In genomic region chr17:25728009-25728270, GRCm38 (mm10) we compare ENCODE assay signal across 9 mouse cellular contexts. TPM values are rescaled to one million over a fixed set of nuclear protein-coding genes. Genes with fewer than 3 reads are reported as not detected.
DNase-seq lines count a peak whose midpoint lies in the region; ATAC-seq and TF ChIP-seq lines count a peak whose summit lies in the region.
"Had no signal": no experiment of that assay in that cellular context is flagged by ENCODE, and none has a peak within 500 bp of the region (broad histone marks: within the 10 kb centered on the region; RNA-seq: fewer than 3 reads in every experiment).

No protein-coding gene starts in this region.

- 23% methylated on average over 4 of the region's 4 CpGs for WGBS in thymus, adult 2 months
- WGBS in limb, embryonic 15.5 days = 19% methylated on average over 4 of the region's 4 CpGs

- no peak for TF ChIP-seq POLR2A in thymus, adult 2 months (IDR thresholded peaks at IDR 0.05; ENCODE audit: control insufficient read depth, extremely low read depth, insufficient read depth, low read length, poor library complexity)

- no peaks in the 10 kb centered on the region for H3K27me3 ChIP-seq in thymus, adult 2 months (ENCODE audit: control insufficient read depth, insufficient read depth, low read length)
- no peaks in the 10 kb centered on the region for H3K27me3 ChIP-seq in limb, embryonic 15.5 days

- H3K4me2 ChIP-seq in limb, embryonic 15.5 days = peak overlapping the region; percentile 95

- H3K4me3 ChIP-seq in gastrocnemius, adult 2 months = peak overlapping the region; percentile 76
- peak overlapping the region; percentile 61 for H3K4me3 ChIP-seq in thymus, adult 2 months (ENCODE audit: control insufficient read depth, insufficient read depth, low read length)
- peak overlapping the region; percentile 62 for H3K4me3 ChIP-seq in limb, embryonic 15.5 days

- intact Hi-C loops in gastrocnemius, adult 2 months (cut with DNase I) = no loop called here
- intact Hi-C loops in gastrocnemius, postnatal 36 days (cut with DNase I) = no loop called here

- ATAC-seq in limb, embryonic 15.5 days (ENCODE audit: insufficient number of reproducible peaks, low FRiP score, low TSS enrichment, low read depth) = no peak

- peak; percentile 55 for DNase-seq in gastrocnemius, adult 2 months
- no peak for DNase-seq in gastrocnemius, postnatal 36 days
- peak; percentile 18 for DNase-seq in thymus, adult 2 months
- no peak for DNase-seq in thymus, adult 18-20 months
- no peak for DNase-seq in frontal cortex, postnatal 10 days (ENCODE audit: low spot score in 2 of 2)
- no peak for DNase-seq in T-cell, adult 2 months (ENCODE audit: low spot score)
- DNase-seq in cerebellum, postnatal 36 days = no peak

- no peak for TF ChIP-seq CTCF in gastrocnemius, adult 2 months (IDR thresholded peaks at IDR 0.05)
- no peak for TF ChIP-seq CTCF in thymus, adult 2 months (IDR thresholded peaks at IDR 0.05; ENCODE audit: borderline replicate concordance, control insufficient read depth, extremely low read depth, insufficient read depth, low read length, poor library complexity)

- peak overlapping the region; percentile 87 for H3K27ac ChIP-seq in gastrocnemius, adult 2 months
- no peak overlapping the region for H3K27ac ChIP-seq in thymus, adult 2 months (ENCODE audit: control insufficient read depth, insufficient read depth, low read length)
- H3K27ac ChIP-seq in limb, embryonic 15.5 days = 0 out of 2 replicates have a peak overlapping the region, but pooled peaks have one; percentile 33

- H3K4me1 ChIP-seq in thymus, adult 2 months (replicated peaks; ENCODE audit: control insufficient read depth, insufficient read depth, low read length) = peaks cover 16% of the 10 kb centered on the region
- H3K4me1 ChIP-seq in limb, embryonic 15.5 days = peaks cover 27% of the 10 kb centered on the region

- H3K36me3 ChIP-seq in thymus, adult 2 months (ENCODE audit: control insufficient read depth, insufficient read depth, low read length) = no peaks in the 10 kb centered on the region
- H3K36me3 ChIP-seq in limb, embryonic 15.5 days = peaks cover 38% of the 10 kb centered on the region

- no peaks in the 10 kb centered on the region for H3K9me3 ChIP-seq in limb, embryonic 15.5 days

- peak overlapping the region; percentile 76 for H3K9ac ChIP-seq in limb, embryonic 15.5 days

RNA-seq across cellular contexts. Expression of gene Rpusd1, which starts 0.5 kb away (rescaled TPM):
- 1 to 10 TPM; 3.9 to 4.0 TPM for total RNA-seq in gastrocnemius, adult 2 months (2021)
- 1 to 10 TPM; 2.5 to 3.1 TPM for total RNA-seq in gastrocnemius, postnatal 36 days (2021)
- polyA plus RNA-seq in thymus, adult 2 months (2012; rRNA removed) = 68.6 and 69.2 TPM in 2 replicates
- polyA plus RNA-seq in limb, embryonic 15.5 days (2015; fragmentation: Nextera tagmentation; extraction: Ambion mirVana) = 22.8 and 23.3 TPM in 2 replicates

RNA-seq across cellular contexts. Expression of gene Chtf18, which starts 0.7 kb away (rescaled TPM):
- under 1 TPM; 0.77 to 0.86 TPM for total RNA-seq in gastrocnemius, adult 2 months (2021)
- total RNA-seq in gastrocnemius, postnatal 36 days (2021) = under 1 TPM; 0.41 to 0.49 TPM
- polyA plus RNA-seq in thymus, adult 2 months (2012; rRNA removed) = 36.7 and 49.5 TPM in 2 replicates
- 20.9 and 21.2 TPM in 2 replicates for polyA plus RNA-seq in limb, embryonic 15.5 days (2015; fragmentation: Nextera tagmentation; extraction: Ambion mirVana)

RNA-seq across cellular contexts. Expression of gene Mslnl, which starts 7.9 kb away (rescaled TPM):
- not detected for total RNA-seq in gastrocnemius, adult 2 months (2021)
- total RNA-seq in gastrocnemius, postnatal 36 days (2021) = not detected
- polyA plus RNA-seq in thymus, adult 2 months (2012; rRNA removed) = 0.68 and 0.69 TPM in 2 replicates
- 0.13 and 0.17 TPM in 2 replicates for polyA plus RNA-seq in limb, embryonic 15.5 days (2015; fragmentation: Nextera tagmentation; extraction: Ambion mirVana)
- total RNA-seq: hematopoietic stem cell, adult 5-6 weeks had no signal

RNA-seq across cellular contexts. Expression of gene Gng13, which starts 11.0 kb away (rescaled TPM):
- not detected for total RNA-seq in gastrocnemius, adult 2 months (2021)
- not detected for total RNA-seq in gastrocnemius, postnatal 36 days (2021)
- polyA plus RNA-seq in thymus, adult 2 months (2012; rRNA removed) = 0.54 and 1.2 TPM in 2 replicates
- polyA plus RNA-seq in limb, embryonic 15.5 days (2015; fragmentation: Nextera tagmentation; extraction: Ambion mirVana) = 4.8 and 6.1 TPM in 2 replicates
- total RNA-seq: hematopoietic stem cell, adult 5-6 weeks had no signal

RNA-seq across cellular contexts. Expression of gene Msln, which starts 26.2 kb away (rescaled TPM):
- under 1 TPM in 1 of 2 experiments, not detected in 1; 0.33 TPM for total RNA-seq in gastrocnemius, adult 2 months (2021)
- under 1 TPM in 1 of 2 experiments, not detected in 1; 0.44 TPM for total RNA-seq in gastrocnemius, postnatal 36 days (2021)
- polyA plus RNA-seq in thymus, adult 2 months (2012; rRNA removed) = 16.4 and 23.6 TPM in 2 replicates
- polyA plus RNA-seq in limb, embryonic 15.5 days (2015; fragmentation: Nextera tagmentation; extraction: Ambion mirVana) = 38.4 and 40.6 TPM in 2 replicates
- total RNA-seq: hematopoietic stem cell, adult 5-6 weeks had no signal

Comparison
In these comparisons a context has a peak if more than half of its experiments do, and no peak if none do; other contexts are left out.
1. DNase-seq: peak in gastrocnemius, adult 2 months (single experiment) and thymus, adult 2 months (single experiment); none in gastrocnemius, postnatal 36 days (0 of 2), thymus, adult 18-20 months (0 of 2), frontal cortex, postnatal 10 days (0 of 2), T-cell, adult 2 months (single experiment) and cerebellum, postnatal 36 days (0 of 2).
2. Peak in every context shown above with its lines, with median percentiles within 50 percentile points of each other: H3K4me3 ChIP-seq.